Mouse (Mus musculus): ENCODE results near the gene Ephb2. TPM values are rescaled to one million over a fixed set of nuclear protein-coding genes. Genes with fewer than 3 reads are reported as not detected.

Gene Ephb2
- polyA plus RNA-seq, 1 experiment from 2014 or later, result 7.8 TPM

GRCm38 (mm10) chr4:136730501-136730900 is 105.3 kb downstream of the Ephb2 start:
- H3K36me3 ChIP-seq (ENCODE audit: control insufficient read depth, insufficient read depth, low read length), result no peaks in the 10 kb centered on the region
- H3K27ac ChIP-seq (ENCODE audit: low read depth, low read length), result no peak overlapping the region
- no peaks in the 10 kb centered on the region for H3K27me3 ChIP-seq (replicated peaks; ENCODE audit: control insufficient read depth, insufficient read depth, low read length)
- no peak for ATAC-seq
- H3K4me2 ChIP-seq (ENCODE audit: low read length), result no peak overlapping the region
- no peak overlapping the region for H3K9ac ChIP-seq (ENCODE audit: low read depth, low read length)
- H3K9me3 ChIP-seq (ENCODE audit: control insufficient read depth, low read length), result no peaks in the 10 kb centered on the region
- H3K4me1 ChIP-seq (ENCODE audit: control insufficient read depth, insufficient read depth, low read depth, low read length), result peaks cover 35% of the 10 kb centered on the region
- H3K4me3 ChIP-seq (ENCODE audit: low read length), result no peak overlapping the region
- 81% methylated on average over 9 of the region's 9 CpGs for WGBS

GRCm38 (mm10) chr4:136729574-136729973 is 106.2 kb downstream of the Ephb2 start:
- H3K27ac ChIP-seq (ENCODE audit: low read depth, low read length), result no peak overlapping the region
- H3K9me3 ChIP-seq (ENCODE audit: control insufficient read depth, low read length), result no peaks in the 10 kb centered on the region
- H3K4me3 ChIP-seq (ENCODE audit: low read length), result no peak overlapping the region
- no peak overlapping the region for H3K9ac ChIP-seq (ENCODE audit: low read depth, low read length)
- no peak for ATAC-seq
- H3K4me2 ChIP-seq (ENCODE audit: low read length), result no peak overlapping the region
- no peaks in the 10 kb centered on the region for H3K27me3 ChIP-seq (replicated peaks; ENCODE audit: control insufficient read depth, insufficient read depth, low read length)
- peaks cover 30% of the 10 kb centered on the region for H3K4me1 ChIP-seq (ENCODE audit: control insufficient read depth, insufficient read depth, low read depth, low read length)
- no peaks in the 10 kb centered on the region for H3K36me3 ChIP-seq (ENCODE audit: control insufficient read depth, insufficient read depth, low read length)
- WGBS, result 82% methylated on average over 2 of the region's 2 CpGs

- Histone ChIP-seq H3K27ac (ENCODE audit: low read depth, low read length) (no peak overlapping the region; the same call in 1 of the 2 replicates), H3K4me2 (ENCODE audit: low read length) (no peak overlapping the region), H3K27me3 (replicated peaks; ENCODE audit: control insufficient read depth, insufficient read depth, low read length) (no peaks in the 10 kb centered on the region), H3K36me3 (ENCODE audit: control insufficient read depth, insufficient read depth, low read length) (no peaks in the 10 kb centered on the region), H3K9me3 (ENCODE audit: control insufficient read depth, low read length) (no peaks in the 10 kb centered on the region), H3K9ac (ENCODE audit: low read depth, low read length) (no peak overlapping the region), H3K4me1 (ENCODE audit: control insufficient read depth, insufficient read depth, low read depth, low read length) (peaks cover 14% of the 10 kb centered on the region), H3K4me3 (ENCODE audit: low read length) (no peak overlapping the region)
- 47% methylated on average over 8 of the region's 8 CpGs for WGBS
- peak; percentile 34 for ATAC-seq
Measured at GRCm38 (mm10) chr4:136726941-136727340, 108.8 kb downstream of the Ephb2 start.

GRCm38 (mm10) chr4:136724731-136725130 is 111.1 kb downstream of the Ephb2 start:
- no peaks in the 10 kb centered on the region for H3K36me3 ChIP-seq (ENCODE audit: control insufficient read depth, insufficient read depth, low read length)
- no peak overlapping the region for H3K4me2 ChIP-seq (ENCODE audit: low read length)
- 57% methylated on average over 17 of the region's 17 CpGs for WGBS
- no peaks in the 10 kb centered on the region for H3K9me3 ChIP-seq (ENCODE audit: control insufficient read depth, low read length)
- peak overlapping the region; percentile 12; the same call in 1 of the 2 replicates for H3K27ac ChIP-seq (ENCODE audit: low read depth, low read length)
- no peak overlapping the region for H3K4me3 ChIP-seq (ENCODE audit: low read length)
- ATAC-seq, result no peak
- H3K4me1 ChIP-seq (ENCODE audit: control insufficient read depth, insufficient read depth, low read depth, low read length), result peaks cover 3% of the 10 kb centered on the region; the same call in 1 of the 2 replicates
- H3K27me3 ChIP-seq (replicated peaks; ENCODE audit: control insufficient read depth, insufficient read depth, low read length), result no peaks in the 10 kb centered on the region
- H3K9ac ChIP-seq (ENCODE audit: low read depth, low read length), result no peak overlapping the region

- H3K27ac ChIP-seq (ENCODE audit: low read depth, low read length), result no peak overlapping the region
- no peaks in the 10 kb centered on the region for H3K27me3 ChIP-seq (replicated peaks; ENCODE audit: control insufficient read depth, insufficient read depth, low read length)
- no peaks in the 10 kb centered on the region for H3K9me3 ChIP-seq (ENCODE audit: control insufficient read depth, low read length)
- H3K4me1 ChIP-seq (ENCODE audit: control insufficient read depth, insufficient read depth, low read depth, low read length), result peaks cover 3% of the 10 kb centered on the region; the same call in 1 of the 2 replicates
- H3K36me3 ChIP-seq (ENCODE audit: control insufficient read depth, insufficient read depth, low read length), result no peaks in the 10 kb centered on the region
- H3K4me2 ChIP-seq (ENCODE audit: low read length), result no peak overlapping the region
- ATAC-seq, result no peak
- WGBS, result 57% methylated on average over 17 of the region's 17 CpGs
- no peak overlapping the region for H3K9ac ChIP-seq (ENCODE audit: low read depth, low read length)
- H3K4me3 ChIP-seq (ENCODE audit: low read length), result no peak overlapping the region
Measured at GRCm38 (mm10) chr4:136722361-136723082, 113.3 kb downstream of the Ephb2 start.

- peaks cover 4% of the 10 kb centered on the region for H3K4me1 ChIP-seq (ENCODE audit: control insufficient read depth, insufficient read depth, low read depth, low read length)
- no peak overlapping the region for H3K4me2 ChIP-seq (ENCODE audit: low read length)
- no peaks in the 10 kb centered on the region for H3K9me3 ChIP-seq (ENCODE audit: control insufficient read depth, low read length)
- H3K36me3 ChIP-seq (ENCODE audit: control insufficient read depth, insufficient read depth, low read length), result no peaks in the 10 kb centered on the region
- no peak overlapping the region for H3K9ac ChIP-seq (ENCODE audit: low read depth, low read length)
- ATAC-seq, result no peak
- H3K4me3 ChIP-seq (ENCODE audit: low read length), result no peak overlapping the region
- no peak overlapping the region for H3K27ac ChIP-seq (ENCODE audit: low read depth, low read length)
- WGBS, result 62% methylated on average over 3 of the region's 3 CpGs
- no peaks in the 10 kb centered on the region for H3K27me3 ChIP-seq (replicated peaks; ENCODE audit: control insufficient read depth, insufficient read depth, low read length)
Measured at GRCm38 (mm10) chr4:136721937-136722336, 113.9 kb downstream of the Ephb2 start.

- H3K4me2 ChIP-seq (ENCODE audit: low read length), result no peak overlapping the region
- ATAC-seq, result no peak
- 86% methylated on average over 9 of the region's 9 CpGs for WGBS
Measured at GRCm38 (mm10) chr4:136720025-136720424, 115.8 kb downstream of the Ephb2 start.

GRCm38 (mm10) chr4:136718193-136718986 is 117.4 kb downstream of the Ephb2 start:
- Histone ChIP-seq H3K27me3 (replicated peaks; ENCODE audit: control insufficient read depth, insufficient read depth, low read length) (no peaks in the 10 kb centered on the region), H3K4me1 (ENCODE audit: control insufficient read depth, insufficient read depth, low read depth, low read length) (peaks cover 12% of the 10 kb centered on the region), H3K9ac (ENCODE audit: low read depth, low read length) (no peak overlapping the region), H3K36me3 (ENCODE audit: control insufficient read depth, insufficient read depth, low read length) (no peaks in the 10 kb centered on the region), H3K4me2 (ENCODE audit: low read length) (no peak overlapping the region), H3K4me3 (ENCODE audit: low read length) (no peak overlapping the region), H3K27ac (ENCODE audit: low read depth, low read length) (no peak overlapping the region), H3K9me3 (ENCODE audit: control insufficient read depth, low read length) (no peaks in the 10 kb centered on the region)
- 83% methylated on average over 14 of the region's 14 CpGs for WGBS
- ATAC-seq, result no peak

More at GRCm38 (mm10) chr4:136720025-136720424, 115.8 kb downstream of the Ephb2 start:
- no peak overlapping the region for H3K9ac ChIP-seq (ENCODE audit: low read depth, low read length)
- peaks cover 12% of the 10 kb centered on the region for H3K4me1 ChIP-seq (ENCODE audit: control insufficient read depth, insufficient read depth, low read depth, low read length)
- H3K36me3 ChIP-seq (ENCODE audit: control insufficient read depth, insufficient read depth, low read length), result no peaks in the 10 kb centered on the region
- H3K9me3 ChIP-seq (ENCODE audit: control insufficient read depth, low read length), result no peaks in the 10 kb centered on the region
- no peaks in the 10 kb centered on the region for H3K27me3 ChIP-seq (replicated peaks; ENCODE audit: control insufficient read depth, insufficient read depth, low read length)
- H3K4me3 ChIP-seq (ENCODE audit: low read length), result no peak overlapping the region
- no peak overlapping the region for H3K27ac ChIP-seq (ENCODE audit: low read depth, low read length)

- Histone ChIP-seq H3K4me2 (ENCODE audit: low read length) (no peak overlapping the region), H3K4me3 (ENCODE audit: low read length) (no peak overlapping the region), H3K27ac (ENCODE audit: low read depth, low read length) (peak overlapping the region; percentile 51; the same call in 1 of the 2 replicates), H3K36me3 (ENCODE audit: control insufficient read depth, insufficient read depth, low read length) (no peaks in the 10 kb centered on the region), H3K9me3 (ENCODE audit: control insufficient read depth, low read length) (no peaks in the 10 kb centered on the region), H3K4me1 (ENCODE audit: control insufficient read depth, insufficient read depth, low read depth, low read length) (peaks cover 9% of the 10 kb centered on the region), H3K9ac (ENCODE audit: low read depth, low read length) (no peak overlapping the region), H3K27me3 (replicated peaks; ENCODE audit: control insufficient read depth, insufficient read depth, low read length) (no peaks in the 10 kb centered on the region)
- WGBS, result 54% methylated on average over 7 of the region's 7 CpGs
- peak; percentile 87 for ATAC-seq
Measured at GRCm38 (mm10) chr4:136716561-136716972, 119.2 kb downstream of the Ephb2 start.

All from hindbrain, embryonic 16.5 days (tissue).